Mouse (Mus musculus) lung, adult 2 months (tissue): ENCODE measurements at regions not wholly inside any gene's neighbourhood (a gene's known extent, or its start where the extent isn't known, plus 50 kb on each side); places are given as distances from the start of the nearest gene placed in this dataset.
"Not testable (repeated sequence)": the region's sequence is repeated elsewhere in the genome, so short reads cannot be mapped to it uniquely, and the experiment has no call there.

Experiments used
- CTCF ChIP-seq: fragments of 200-500 bp; IDR thresholded peaks from 2 replicates; pipeline ENCODE4 v1.5.1; 2011; ENCODE audit warnings: mild to moderate bottlenecking, low read length, control low read depth; ENCODE audit not compliant: insufficient read depth
- POLR2A ChIP-seq: fragments of 200-500 bp; IDR thresholded peaks from 2 replicates; pipeline ENCODE4 v1.6.1; 2011; ENCODE audit warnings: low read depth, mild to moderate bottlenecking, control low read depth, low read length, borderline replicate concordance; ENCODE audit errors: extremely low read depth

DNA sequence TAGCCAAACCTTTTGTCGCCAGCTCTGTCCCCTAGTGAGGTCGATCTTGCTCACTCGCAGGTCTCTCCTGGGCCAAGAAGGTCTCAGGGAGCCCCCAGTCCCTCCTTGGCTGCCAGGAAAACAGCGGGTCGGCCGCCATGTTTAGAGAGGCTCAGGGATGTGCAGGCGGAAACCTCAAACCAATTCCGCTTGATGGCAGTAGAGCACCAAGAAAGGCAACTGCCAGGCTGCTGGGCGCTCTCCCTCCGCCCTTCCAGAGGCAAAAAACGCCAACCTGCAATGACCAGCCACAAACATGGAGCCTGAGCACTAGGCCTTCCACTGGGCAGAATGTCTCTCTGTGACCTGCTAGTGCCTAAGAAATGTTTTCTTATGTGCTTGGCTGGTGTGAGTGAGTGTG is 141.3 kb downstream of the Pls3 start:
- TF ChIP-seq POLR2A, CTCF: not testable (repeated sequence)
